Mouse (Mus musculus) large intestine, adult 2 months (tissue): ENCODE data around the gene Kansl1l. TPM values are rescaled to one million over a fixed set of nuclear protein-coding genes. Genes with fewer than 3 reads are reported as not detected.
"Not testable (repeated sequence)": the region's sequence is repeated elsewhere in the genome, so short reads cannot be mapped to it uniquely, and the experiment has no call there.

Source experiments
- DNase-seq: peaks from one replicate; pipeline ENCODE4 v3.0.0-alpha.2; 2012; ENCODE audit warnings: low read depth, low spot score
- WGBS: fragments of 180-500 bp; shearing (Covaris S2); methylation state at CpG from one replicate; pipeline ENCODE4 v1.1.7; 2018; 5-methylcytosine and 5-hydroxymethylcytosine counted together
- polyA plus RNA-seq: library from polyadenylated mRNA; depleted of rRNA; stranded (reverse); fragments of >200 nt; gene quantifications from 2 replicates; pipeline ENCODE4 v1.2.3, GENCODE M21; 2012; rRNA removed

The Kansl1l gene
- polyA plus RNA-seq, 1 experiment = 1.1 TPM

DNA sequence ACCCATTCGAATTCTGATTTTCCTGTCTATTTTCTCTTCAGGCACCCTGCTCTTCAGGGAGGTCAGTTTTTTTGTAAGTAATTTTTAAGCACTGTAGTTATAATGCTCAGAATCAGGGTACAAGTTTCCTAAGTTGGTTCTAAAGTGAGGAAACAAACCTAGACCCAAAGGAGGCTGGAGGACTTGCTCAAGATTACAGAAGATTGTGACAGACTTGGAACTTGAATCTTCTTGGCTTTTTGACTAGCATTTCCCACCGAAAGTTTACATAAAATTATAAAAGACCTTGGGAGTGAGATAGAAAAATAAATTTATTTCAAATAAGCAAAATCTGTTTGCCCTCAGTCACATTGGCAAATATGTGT, 115.8 kb downstream of the Kansl1l start:
- DNase-seq = no peak
- 13% methylated on average over 2 of the region's 2 CpGs for WGBS

DNA sequence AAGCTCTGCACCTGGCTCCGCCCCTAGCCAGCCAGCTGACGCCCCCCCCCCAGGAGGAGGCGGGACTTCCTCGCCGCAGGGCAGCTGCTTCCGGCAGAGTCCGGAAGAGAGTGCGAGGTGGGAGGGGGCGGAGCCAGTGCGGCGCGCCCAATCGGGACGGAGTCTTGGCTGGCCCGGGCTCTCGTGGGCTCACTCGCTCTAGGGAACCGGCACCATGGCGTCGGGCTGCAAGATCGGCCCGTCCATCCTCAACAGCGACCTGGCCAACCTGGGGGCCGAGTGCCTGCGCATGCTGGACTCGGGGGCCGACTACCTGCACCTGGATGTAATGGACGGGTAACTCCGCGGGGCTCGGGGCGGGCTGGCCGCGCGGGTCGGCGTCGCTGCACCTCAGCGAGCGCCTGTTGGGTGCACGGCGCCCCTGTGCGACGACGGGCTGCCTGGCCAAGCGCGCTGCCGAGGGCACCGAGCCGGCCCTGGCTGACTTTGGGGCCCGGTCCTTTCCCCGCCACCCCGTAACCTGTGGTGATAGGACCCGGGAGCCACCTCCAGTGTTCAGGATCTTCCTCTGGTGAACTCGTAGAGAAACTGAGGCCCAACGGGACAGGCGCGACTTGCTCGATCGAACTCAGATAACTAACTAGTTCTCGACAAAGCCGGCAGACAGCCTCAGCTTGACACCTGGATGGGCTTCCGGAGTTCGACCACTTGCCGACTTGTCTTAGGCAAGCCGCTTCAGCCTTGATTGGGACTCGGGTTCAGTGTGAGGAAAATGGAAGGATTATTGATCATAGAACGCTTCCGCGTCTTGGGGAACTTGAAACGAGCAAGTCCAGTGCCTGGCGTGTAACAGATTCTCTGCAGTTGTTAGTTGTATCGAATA, 116.4 kb downstream of the Kansl1l start, which contains the start of gene Rpe:
TSS of gene Rpe (plus strand) at position 139 of the 883 bp plus-strand sequence.
- under 1% methylated on average over 73 of the region's 73 CpGs for WGBS
- DNase-seq = peak; percentile 64

DNA sequence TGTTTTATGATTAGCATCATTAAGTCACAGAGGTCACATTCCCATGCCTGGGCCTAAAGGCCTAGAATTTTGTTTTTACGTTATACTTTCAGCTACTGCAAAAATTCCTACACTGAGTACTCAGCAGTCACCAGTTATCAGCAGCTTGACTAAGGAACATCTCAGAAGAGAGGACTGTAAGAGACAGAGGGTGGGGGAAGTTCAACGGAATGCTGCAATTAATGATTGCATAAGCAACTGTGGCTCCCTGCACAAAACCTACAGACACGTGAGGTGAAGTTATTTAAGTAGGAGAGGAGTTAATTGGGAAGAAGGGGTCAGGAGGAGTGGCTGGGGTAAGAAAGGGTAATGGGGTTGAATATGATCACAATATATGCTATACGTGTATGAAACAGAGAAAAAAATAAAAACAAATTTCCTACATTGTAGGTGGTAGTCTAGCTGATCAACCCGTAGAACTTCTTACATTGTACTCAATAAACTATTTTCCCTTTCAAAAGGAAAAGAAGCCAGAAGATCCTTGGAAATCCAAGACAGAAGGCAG, 117.1 kb downstream of the Kansl1l start:
- DNase-seq = no peak
- WGBS = 44% methylated on average over 5 of the region's 5 CpGs

DNA sequence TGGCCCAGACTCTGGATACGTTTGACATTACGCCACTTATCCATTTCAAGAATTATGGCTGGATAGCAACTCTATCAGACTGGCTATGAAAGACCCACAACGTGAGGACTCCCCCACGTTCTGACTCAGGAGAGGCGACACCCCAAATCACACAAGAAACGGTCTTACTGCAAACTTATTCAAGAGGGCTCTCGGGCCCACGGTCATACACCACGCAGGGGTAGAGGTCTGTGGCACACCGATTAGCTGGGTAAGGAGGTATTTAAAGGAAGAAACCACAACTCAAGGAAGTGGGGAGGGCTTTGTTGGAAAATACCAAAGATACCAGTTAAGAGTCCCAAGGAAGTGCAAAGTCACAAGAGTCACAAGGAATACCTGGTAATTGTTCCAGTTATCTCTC, 117.7 kb downstream of the Kansl1l start:
- 89% methylated on average over 10 of the region's 10 CpGs for WGBS
- not testable (repeated sequence) for DNase-seq

DNA sequence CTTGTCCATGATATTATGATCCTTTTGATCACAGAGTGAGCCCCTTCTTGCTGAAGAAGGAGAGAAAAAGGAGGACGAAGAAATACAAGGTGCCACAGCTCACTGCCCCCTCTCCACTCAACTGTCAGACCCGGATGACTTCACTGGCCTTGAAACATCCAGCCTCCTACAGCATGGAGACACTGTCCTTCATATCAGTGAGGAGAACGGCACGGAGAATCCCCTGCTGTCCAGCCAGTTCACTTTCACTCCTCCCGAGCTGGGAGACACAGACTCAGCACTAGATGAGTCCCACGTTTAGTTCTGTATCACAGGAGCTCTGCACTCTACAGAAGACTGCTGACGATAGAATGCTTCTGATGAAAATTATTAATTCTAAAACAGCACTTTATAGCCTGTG, 122.1 kb downstream of the Kansl1l start:
- 58% methylated on average over 7 of the region's 7 CpGs for WGBS
- DNase-seq = no peak

DNA sequence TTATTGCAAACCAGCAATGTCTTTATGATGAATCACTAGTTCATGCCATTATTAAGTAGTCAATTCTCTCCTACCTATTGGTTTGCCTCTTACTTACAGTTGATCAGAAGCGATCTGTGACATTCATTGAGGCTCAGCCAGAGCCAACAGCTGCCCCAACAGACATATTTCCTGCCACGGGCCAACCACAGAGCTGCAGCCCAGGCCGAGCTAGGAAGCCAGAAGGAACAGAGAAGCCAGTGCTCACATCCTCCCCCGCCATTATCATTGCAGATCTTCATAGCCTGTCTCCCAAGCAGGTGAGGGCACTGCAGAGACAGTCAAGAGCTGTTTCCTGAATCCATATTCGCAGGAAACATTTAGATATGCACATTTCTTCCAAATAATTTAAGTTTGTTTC, 123.1 kb downstream of the Kansl1l start:
- no peak for DNase-seq
- WGBS = 60% methylated on average over 5 of the region's 5 CpGs

DNA sequence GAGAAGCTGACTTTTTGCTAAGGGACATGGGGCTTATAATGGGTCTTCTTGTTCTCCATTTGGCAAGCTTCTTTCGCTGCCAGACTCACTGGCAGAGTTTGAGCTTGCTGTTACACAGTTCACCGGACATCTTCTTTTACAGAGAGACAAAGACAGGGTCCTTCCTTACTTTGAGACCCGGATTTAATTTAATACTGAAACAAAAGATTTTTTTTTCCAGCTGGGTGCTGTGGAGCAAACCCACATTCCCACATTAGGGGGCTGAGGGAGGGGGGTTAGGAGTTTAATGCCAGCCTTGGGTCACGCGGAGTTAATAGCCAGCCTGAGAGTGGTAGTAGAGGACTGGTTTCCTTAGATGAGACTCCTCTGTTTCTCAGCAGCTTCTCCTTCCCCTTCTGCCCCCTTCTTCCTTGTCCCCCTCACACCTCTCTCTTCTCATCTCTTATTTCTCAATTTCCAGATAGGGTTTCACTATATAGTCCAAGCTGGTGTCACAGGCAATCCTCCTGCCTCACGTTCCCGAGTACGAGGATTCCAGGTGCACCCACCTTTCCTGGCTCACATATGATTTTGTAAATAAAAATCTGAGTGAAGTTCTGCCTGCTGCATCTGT, 124.5 kb downstream of the Kansl1l start:
- 80% methylated on average over 8 of the region's 8 CpGs for WGBS
- DNase-seq = no peak

DNA sequence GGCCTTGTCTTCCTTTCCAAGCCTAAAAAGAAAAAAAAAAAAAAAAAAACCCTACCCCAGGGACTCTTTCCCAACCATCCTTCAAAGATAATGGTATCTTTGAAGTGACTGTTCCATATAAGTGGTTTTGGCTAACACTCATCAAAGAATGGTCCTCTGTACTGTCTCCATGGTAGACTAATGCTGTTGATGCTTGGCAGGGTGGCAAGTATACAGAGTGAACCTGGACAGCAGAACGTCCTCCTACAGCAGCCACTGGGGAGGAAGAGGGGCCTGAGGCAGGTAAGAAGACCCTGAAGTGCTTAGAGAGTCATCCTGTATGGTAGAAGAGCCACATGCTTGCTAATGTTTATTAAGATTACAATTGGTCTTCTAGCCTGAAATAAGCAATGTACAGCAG, 125.1 kb downstream of the Kansl1l start:
- 71% methylated on average over 1 of the region's 1 CpGs for WGBS
- DNase-seq = no peak

DNA sequence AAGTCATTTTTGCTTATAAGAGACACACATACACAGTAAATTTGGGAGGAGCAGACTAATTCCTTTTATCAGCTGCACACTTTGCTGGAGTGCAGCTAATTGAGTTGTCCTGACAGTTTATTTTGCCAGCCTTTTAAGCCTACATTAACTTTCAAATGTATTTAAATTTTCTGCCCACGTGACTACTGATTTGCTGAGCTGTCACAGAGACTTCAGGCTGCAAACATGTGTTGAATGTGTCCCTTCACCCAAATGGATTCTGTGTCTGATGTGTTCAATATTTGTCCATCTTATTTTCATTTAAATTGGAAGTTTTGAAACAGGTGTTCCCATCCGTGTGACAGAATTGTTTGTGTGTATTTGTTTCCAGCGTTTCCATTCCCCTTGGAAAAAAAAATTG, 125.6 kb downstream of the Kansl1l start:
- no peak for DNase-seq
- WGBS = 70% methylated on average over 3 of the region's 3 CpGs

DNA sequence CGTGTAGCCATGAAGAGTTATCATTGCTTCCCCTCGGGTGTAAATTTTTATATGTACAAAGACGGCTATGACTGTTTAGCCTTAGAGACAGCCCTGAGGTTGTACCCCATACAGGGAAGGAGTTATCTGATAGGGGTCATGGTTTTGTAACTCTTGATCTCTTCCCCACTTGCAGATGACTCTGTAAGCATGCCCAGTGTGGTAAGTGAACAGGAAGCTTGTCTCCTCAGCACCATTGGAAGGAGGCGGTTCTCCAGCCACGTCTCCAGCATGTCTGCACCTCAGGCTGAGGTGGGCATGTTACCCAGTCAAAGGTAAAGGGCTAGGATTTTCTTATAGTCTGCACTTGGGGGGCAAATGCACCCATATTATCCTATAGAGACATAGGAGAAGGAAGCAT, 134.4 kb downstream of the Kansl1l start:
- 81% methylated on average over 5 of the region's 5 CpGs for WGBS
- DNase-seq = no peak

DNA sequence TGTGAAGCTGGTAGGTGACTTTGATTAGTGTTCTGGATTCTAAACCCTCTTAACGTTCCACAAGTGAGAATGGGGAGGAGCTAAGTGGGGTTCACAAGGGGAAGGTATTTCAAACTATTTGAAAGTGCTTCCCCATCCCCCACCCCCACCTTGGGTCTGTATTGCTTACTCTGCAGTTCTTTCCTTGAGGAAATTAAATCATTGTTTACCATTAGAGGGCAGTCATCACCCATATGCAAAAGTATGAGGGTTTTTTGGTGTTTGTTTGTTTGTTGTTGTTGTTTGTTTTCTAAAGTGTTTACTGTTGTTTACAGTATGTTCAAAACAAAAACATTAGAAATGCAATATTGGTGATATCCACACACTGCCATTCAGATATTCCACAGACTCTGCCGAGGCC, 138.7 kb downstream of the Kansl1l start:
- no peak for DNase-seq
- 10% methylated on average over 2 of the region's 2 CpGs for WGBS

DNA sequence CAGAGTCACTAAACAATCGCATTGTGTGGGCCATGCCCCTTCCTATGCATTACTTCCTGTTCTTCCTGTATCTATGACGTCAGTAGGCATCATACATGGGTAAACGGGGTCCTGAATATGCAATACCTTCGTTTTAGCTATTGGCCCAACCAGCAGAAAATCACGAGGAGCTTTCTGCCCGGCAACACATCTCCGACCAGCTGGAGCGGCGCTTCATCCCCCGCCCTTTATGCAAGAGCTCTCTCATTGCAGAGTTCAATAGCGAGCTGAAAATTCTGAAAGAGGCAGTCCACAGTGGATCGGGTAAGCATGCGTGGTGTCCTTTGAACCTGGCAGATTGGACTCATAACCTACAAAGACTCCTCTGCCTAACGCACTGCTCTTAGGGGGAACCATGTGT, 139.4 kb downstream of the Kansl1l start:
- WGBS = 80% methylated on average over 14 of the region's 14 CpGs

DNA sequence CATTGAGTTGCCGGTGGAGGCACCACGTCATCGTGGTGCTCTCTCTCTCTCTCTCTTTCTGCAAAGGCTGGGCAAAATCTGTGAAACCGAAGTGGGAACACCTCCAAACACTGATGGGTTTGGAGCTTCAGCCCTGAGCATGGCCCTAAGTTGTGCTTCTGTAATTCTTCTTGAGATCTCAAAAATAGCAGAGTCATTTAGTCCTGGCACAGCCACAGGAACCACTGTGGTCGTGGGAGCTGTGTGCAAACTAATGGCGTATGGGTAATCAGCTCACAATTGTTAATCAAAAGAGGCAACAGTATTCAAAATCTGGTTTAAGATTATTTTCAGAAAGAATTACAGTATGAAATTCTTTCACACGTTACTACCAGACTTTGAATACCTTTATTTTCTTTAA, 144.6 kb downstream of the Kansl1l start:
- DNase-seq = no peak
- WGBS = 75% methylated on average over 7 of the region's 7 CpGs

More for the DNA sequence above, 139.4 kb downstream of the Kansl1l start:
- no peak for DNase-seq

DNA sequence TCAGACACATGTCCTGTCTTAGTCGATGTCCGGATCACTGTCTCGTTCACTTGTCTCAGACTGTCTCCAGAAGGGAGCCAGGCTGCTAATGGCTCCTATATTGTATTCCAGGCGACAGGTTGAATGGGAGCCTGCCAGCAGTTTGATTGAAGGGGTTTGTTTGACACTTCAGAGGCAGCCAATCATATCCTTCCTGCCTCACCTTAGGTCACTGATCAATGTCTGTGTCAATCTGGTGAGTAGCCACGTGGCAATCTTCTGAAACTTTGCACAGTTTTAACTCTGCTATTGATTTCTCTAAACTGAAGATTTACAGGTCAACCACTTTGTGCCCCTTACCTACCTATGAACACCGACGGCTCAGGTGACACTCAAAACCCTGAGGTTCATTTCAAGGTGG, 145.9 kb downstream of the Kansl1l start:
- DNase-seq = no peak
- 66% methylated on average over 7 of the region's 7 CpGs for WGBS

Other genes with a start within 250 kb of the Kansl1l start
- gene Rpe, start 116.7 kb downstream of the Kansl1l start, polyA plus RNA-seq = 14.5 and 19.0 TPM in 2 replicates
- gene Acadl, start 45.7 kb upstream of the Kansl1l start, polyA plus RNA-seq = 33.9 and 49.6 TPM in 2 replicates
- 0.41 and 2.1 TPM in 2 replicates for gene Myl1, start 127.8 kb upstream of the Kansl1l start, polyA plus RNA-seq
- gene Lancl1, start 221.3 kb upstream of the Kansl1l start, polyA plus RNA-seq = 27.7 and 28.4 TPM in 2 replicates